Mouse (Mus musculus): Measurements from ENCODE around the gene Adgrd1. TPM values are rescaled to one million over a fixed set of nuclear protein-coding genes. Genes with fewer than 3 reads are reported as not detected.

Gene Adgrd1
- polyA plus RNA-seq, 1 experiment from 2014 or later = 0.21 TPM

DNA sequence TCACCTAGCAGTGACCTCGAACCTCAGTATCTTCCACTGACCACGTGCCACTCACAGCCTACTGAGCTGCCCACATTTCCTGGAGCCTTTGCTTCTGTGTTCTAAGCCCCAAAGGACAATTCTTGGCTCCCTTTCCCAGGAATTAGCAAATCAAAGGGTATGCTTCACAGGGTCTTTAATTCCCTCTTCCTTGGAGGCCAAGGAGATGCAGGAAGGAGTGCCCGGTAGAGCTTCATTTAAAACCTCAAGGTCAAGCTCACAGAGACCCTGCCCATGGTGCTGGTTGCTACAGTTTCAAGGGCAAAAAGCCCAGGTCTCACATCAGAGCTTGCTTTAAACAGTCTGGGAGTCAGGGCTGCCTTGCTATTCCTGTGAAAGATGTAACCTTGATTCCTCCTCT is 145.7 kb downstream of the Adgrd1 start:
- Histone ChIP-seq H3K27ac (ENCODE audit: low read length) (no peak overlapping the region), H3K4me3 (ENCODE audit: low read depth, low read length) (no peak overlapping the region), H3K9ac (ENCODE audit: low read depth, low read length) (no peak overlapping the region), H3K9me3 (replicated peaks; ENCODE audit: control insufficient read depth, low read length, poor library complexity, severe bottlenecking) (no peaks in the 10 kb centered on the region), H3K27me3 (ENCODE audit: control insufficient read depth, insufficient read depth, low read depth, low read length) (no peaks in the 10 kb centered on the region), H3K4me2 (ENCODE audit: low read length) (no peak overlapping the region), H3K36me3 (ENCODE audit: control insufficient read depth, insufficient read depth, low read length) (no peaks in the 10 kb centered on the region), H3K4me1 (ENCODE audit: control insufficient read depth, insufficient read depth, low read length) (peaks cover 4% of the 10 kb centered on the region; the same call in 1 of the 2 replicates)
- ATAC-seq = no peak
- 36% methylated on average over 3 of the region's 3 CpGs for WGBS

DNA sequence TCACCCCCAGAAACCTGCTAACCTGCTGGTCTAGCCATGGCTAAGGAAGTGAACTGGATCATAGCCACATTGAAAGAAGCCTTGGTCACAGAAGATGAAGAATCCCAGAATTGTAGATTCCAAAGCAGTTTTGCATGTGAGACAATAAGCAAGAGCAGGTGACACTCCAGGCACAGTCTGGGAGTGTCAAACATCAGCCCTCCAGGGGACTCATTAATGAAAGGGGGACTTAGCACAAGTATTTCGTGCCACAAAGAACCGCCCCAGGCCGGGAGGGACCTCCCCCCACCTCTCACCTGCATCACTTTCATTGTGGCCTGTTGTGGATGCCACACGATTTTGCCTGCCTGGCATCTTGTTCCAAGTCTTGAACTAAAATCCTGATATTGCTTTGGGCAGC is 146.6 kb downstream of the Adgrd1 start:
- H3K4me1 ChIP-seq (ENCODE audit: control insufficient read depth, insufficient read depth, low read length) = peaks cover 4% of the 10 kb centered on the region; the same call in 1 of the 2 replicates
- H3K9ac ChIP-seq (ENCODE audit: low read depth, low read length) = no peak overlapping the region
- WGBS = 55% methylated on average over 4 of the region's 4 CpGs
- no peak overlapping the region for H3K27ac ChIP-seq (ENCODE audit: low read length)
- no peaks in the 10 kb centered on the region for H3K36me3 ChIP-seq (ENCODE audit: control insufficient read depth, insufficient read depth, low read length)
- H3K27me3 ChIP-seq (ENCODE audit: control insufficient read depth, insufficient read depth, low read depth, low read length) = no peaks in the 10 kb centered on the region
- no peak overlapping the region for H3K4me3 ChIP-seq (ENCODE audit: low read depth, low read length)
- no peak overlapping the region for H3K4me2 ChIP-seq (ENCODE audit: low read length)
- no peaks in the 10 kb centered on the region for H3K9me3 ChIP-seq (replicated peaks; ENCODE audit: control insufficient read depth, low read length, poor library complexity, severe bottlenecking)
- ATAC-seq = no peak

DNA sequence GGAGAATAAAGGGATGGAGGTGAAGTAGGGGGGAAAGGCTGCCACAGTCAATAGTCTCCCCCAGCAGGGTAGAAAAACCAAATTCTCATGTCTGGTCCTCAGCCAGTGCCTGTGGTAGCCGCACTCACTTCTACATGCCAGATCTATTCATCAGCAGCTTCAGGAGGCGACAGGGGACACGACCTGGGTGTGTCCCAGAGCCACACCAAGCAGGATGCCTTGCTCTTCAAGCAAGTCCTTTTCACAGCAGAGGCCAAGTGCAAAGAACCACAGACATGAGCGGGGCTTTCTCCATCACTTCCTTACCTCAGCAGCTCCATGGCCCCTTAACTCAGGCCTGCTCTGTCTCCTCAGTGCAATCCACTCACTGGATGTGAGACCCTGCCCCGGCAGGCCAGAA is 147.8 kb downstream of the Adgrd1 start:
- peaks cover 4% of the 10 kb centered on the region; the same call in 1 of the 2 replicates for H3K4me1 ChIP-seq (ENCODE audit: control insufficient read depth, insufficient read depth, low read length)
- WGBS = 49% methylated on average over 5 of the region's 5 CpGs
- no peak for ATAC-seq

DNA sequence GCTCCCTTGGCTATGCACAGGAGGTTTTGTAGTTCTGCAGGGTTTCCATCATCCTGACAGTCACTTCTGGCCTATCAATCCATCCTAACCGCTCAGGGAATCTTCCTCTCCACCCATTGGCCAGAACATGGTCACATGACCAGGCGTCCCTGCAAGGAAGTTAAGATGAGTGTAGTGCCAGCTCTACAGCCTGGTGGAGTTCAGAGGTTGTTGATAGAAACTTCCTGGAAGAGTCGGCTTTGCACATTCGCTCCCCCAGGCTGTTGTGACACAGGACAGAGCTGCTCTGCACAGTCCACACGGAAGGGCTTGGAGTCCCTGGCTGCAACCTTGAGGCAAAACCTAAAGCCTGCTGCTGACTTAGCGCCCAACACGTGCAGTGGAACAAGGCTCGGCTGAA is 152.5 kb downstream of the Adgrd1 start:
- no peaks in the 10 kb centered on the region for H3K36me3 ChIP-seq (ENCODE audit: control insufficient read depth, insufficient read depth, low read length)
- no peak overlapping the region for H3K4me3 ChIP-seq (ENCODE audit: low read depth, low read length)
- ATAC-seq = no peak
- no peak overlapping the region for H3K4me2 ChIP-seq (ENCODE audit: low read length)
- no peak overlapping the region for H3K9ac ChIP-seq (ENCODE audit: low read depth, low read length)
- WGBS = 90% methylated on average over 8 of the region's 8 CpGs
- no peaks in the 10 kb centered on the region for H3K27me3 ChIP-seq (ENCODE audit: control insufficient read depth, insufficient read depth, low read depth, low read length)
- H3K27ac ChIP-seq (ENCODE audit: low read length) = no peak overlapping the region
- H3K4me1 ChIP-seq (ENCODE audit: control insufficient read depth, insufficient read depth, low read length) = 0 out of 2 replicates have a peak, but pooled peaks cover 2% of the 10 kb centered on the region
- H3K9me3 ChIP-seq (replicated peaks; ENCODE audit: control insufficient read depth, low read length, poor library complexity, severe bottlenecking) = no peaks in the 10 kb centered on the region

More for the DNA sequence above, 147.8 kb downstream of the Adgrd1 start:
- Histone ChIP-seq H3K9me3 (replicated peaks; ENCODE audit: control insufficient read depth, low read length, poor library complexity, severe bottlenecking) (no peaks in the 10 kb centered on the region), H3K27ac (ENCODE audit: low read length) (no peak overlapping the region), H3K4me2 (ENCODE audit: low read length) (no peak overlapping the region), H3K9ac (ENCODE audit: low read depth, low read length) (no peak overlapping the region), H3K36me3 (ENCODE audit: control insufficient read depth, insufficient read depth, low read length) (no peaks in the 10 kb centered on the region), H3K27me3 (ENCODE audit: control insufficient read depth, insufficient read depth, low read depth, low read length) (no peaks in the 10 kb centered on the region), H3K4me3 (ENCODE audit: low read depth, low read length) (no peak overlapping the region)

Other genes starting within 250 kb of the Adgrd1 start
- 6.2 and 6.8 TPM in 2 replicates for gene Rimbp2, start 143.3 kb upstream of the Adgrd1 start, polyA plus RNA-seq (2015; fragmentation: Nextera tagmentation; extraction: Ambion mirVana)
- gene Stx2, start 88.2 kb upstream of the Adgrd1 start, polyA plus RNA-seq (2015; fragmentation: Nextera tagmentation; extraction: Ambion mirVana) = 14.8 TPM in 2 replicates
- 329 and 357 TPM in 2 replicates for gene Ran, start 76.7 kb upstream of the Adgrd1 start, polyA plus RNA-seq (2015; fragmentation: Nextera tagmentation; extraction: Ambion mirVana)